Mouse (Mus musculus): Measurements from ENCODE around the gene Sepsecs. TPM values are rescaled to one million over a fixed set of nuclear protein-coding genes. Genes with fewer than 3 reads are reported as not detected.

The Sepsecs gene
- polyA plus RNA-seq, 1 experiment from 2014 or later: 6.2 TPM

DNA sequence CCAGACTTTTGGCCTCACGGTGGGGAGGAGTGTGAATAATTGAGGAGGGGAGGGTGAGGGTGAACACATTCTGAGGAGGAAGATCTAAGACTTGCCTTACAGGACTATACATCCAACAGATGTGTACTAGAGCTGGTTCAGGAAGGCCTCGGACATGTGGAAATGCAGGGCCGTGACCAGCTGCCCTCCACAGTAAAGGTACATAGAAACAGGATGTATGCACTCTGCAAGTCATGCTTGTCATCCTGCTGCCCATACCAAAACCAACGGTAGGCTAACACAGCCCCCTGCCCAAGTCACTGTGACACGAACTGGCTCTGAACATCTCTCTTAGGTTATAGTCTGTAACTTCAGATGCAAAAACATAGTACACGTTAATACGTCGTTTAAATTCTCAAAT, 30.6 kb downstream of the Sepsecs start:
- no peaks in the 10 kb centered on the region for H3K9me3 ChIP-seq (replicated peaks)
- no peaks in the 10 kb centered on the region for H3K27me3 ChIP-seq (replicated peaks)
- H3K4me2 ChIP-seq: no peak overlapping the region
- WGBS: 86% methylated on average over 8 of the region's 8 CpGs
- H3K27ac ChIP-seq (replicated peaks): no peak overlapping the region
- H3K36me3 ChIP-seq: peaks cover 20% of the 10 kb centered on the region
- no peak overlapping the region for H3K4me3 ChIP-seq (replicated peaks)
- ATAC-seq (ENCODE audit: low FRiP score): no peak
- no peak overlapping the region for H3K9ac ChIP-seq (replicated peaks)
- 0 out of 2 replicates have a peak, but pooled peaks cover 5% of the 10 kb centered on the region for H3K4me1 ChIP-seq

DNA sequence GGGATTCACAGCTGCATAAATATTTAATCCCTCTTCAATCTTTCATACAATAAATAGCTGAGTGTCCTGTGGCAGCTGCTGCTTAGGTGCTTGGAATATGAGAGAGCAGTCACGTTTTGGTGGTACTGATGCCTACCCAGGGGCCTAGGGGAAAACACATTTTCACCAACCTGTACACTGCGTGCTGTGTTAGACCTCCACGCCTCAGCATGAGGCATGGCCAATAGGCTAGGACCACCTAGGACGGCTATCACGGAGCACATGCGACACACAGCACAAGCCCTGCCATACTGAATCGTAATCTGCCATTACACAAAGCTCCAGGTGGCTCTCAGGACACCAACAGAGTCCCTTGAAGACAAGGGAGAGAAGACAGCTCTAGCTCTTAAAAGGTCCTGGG, 31.5 kb downstream of the Sepsecs start:
- 81% methylated on average over 7 of the region's 7 CpGs for WGBS

DNA sequence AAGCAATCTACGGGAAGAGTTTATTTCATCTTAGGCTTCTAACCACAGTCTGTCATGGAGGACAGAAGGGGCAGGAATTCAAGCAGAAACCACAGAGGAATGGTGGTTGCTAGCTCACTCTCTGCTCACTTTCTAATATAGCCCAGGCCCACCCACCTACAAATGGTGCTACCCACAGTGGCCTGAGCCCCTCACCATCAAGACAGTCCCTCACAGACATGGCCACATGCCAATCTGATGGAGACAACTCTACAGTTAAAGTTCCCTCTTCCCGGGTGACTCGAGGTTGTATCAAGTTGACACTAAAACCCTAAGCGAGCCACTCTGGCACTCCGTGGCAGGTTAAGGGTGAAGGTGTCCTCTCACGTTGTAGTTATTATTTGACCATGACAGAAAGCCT, 32.6 kb downstream of the Sepsecs start:
- Histone ChIP-seq H3K9ac (replicated peaks) (no peak overlapping the region), H3K27ac (replicated peaks) (no peak overlapping the region), H3K36me3 (peaks cover 1% of the 10 kb centered on the region; the same call in 1 of the 2 replicates), H3K9me3 (replicated peaks) (no peaks in the 10 kb centered on the region), H3K4me3 (replicated peaks) (no peak overlapping the region), H3K4me1 (0 out of 2 replicates have a peak, but pooled peaks cover 5% of the 10 kb centered on the region), H3K4me2 (no peak overlapping the region), H3K27me3 (replicated peaks) (no peaks in the 10 kb centered on the region)
- ATAC-seq (ENCODE audit: low FRiP score): no peak
- 91% methylated on average over 6 of the region's 6 CpGs for WGBS

More for the DNA sequence above, 31.5 kb downstream of the Sepsecs start:
- H3K27me3 ChIP-seq (replicated peaks): no peaks in the 10 kb centered on the region
- no peak overlapping the region for H3K27ac ChIP-seq (replicated peaks)
- no peaks in the 10 kb centered on the region for H3K9me3 ChIP-seq (replicated peaks)
- no peak for ATAC-seq (ENCODE audit: low FRiP score)
- no peak overlapping the region for H3K9ac ChIP-seq (replicated peaks)
- H3K4me3 ChIP-seq (replicated peaks): no peak overlapping the region
- H3K36me3 ChIP-seq: peaks cover 11% of the 10 kb centered on the region
- H3K4me1 ChIP-seq: 0 out of 2 replicates have a peak, but pooled peaks cover 5% of the 10 kb centered on the region
- H3K4me2 ChIP-seq: no peak overlapping the region

DNA sequence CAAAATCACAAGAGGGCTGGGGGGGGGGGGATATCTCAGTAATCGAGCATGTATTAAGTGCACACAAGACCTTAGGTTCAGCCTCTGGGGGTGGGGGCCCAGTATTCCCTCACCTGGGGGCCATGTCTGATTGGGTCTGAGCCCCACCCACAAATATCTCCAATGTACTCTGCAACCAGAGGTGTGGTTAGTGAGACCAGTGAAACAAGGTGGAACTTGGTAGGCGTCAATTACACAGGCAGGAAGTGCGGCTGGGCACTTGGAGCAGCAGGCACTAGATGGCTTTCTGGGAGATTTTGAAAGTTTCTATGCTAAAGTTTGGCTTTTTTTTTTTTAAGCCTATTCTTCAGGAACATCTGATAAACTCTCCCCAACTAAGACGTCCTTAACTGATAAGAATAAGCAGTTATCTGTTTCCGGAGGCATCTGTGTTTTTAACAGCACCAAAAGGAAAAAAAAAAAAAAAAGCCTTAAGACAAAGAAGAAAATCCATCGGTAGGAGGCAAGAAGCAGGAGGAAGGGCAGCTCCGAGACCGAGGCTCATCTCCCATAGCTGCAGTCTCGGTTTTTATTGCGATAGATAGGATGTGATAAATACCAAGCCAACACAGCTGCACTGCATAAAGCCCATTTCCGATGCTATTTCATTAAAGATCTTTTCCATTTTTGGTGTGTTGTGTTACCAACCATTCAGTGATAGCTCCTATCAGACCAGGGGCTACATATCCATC, 33.3 kb downstream of the Sepsecs start:
- Histone ChIP-seq H3K9me3 (replicated peaks) (no peaks in the 10 kb centered on the region), H3K9ac (replicated peaks) (no peak overlapping the region), H3K27ac (replicated peaks) (no peak overlapping the region), H3K36me3 (no peaks in the 10 kb centered on the region; the same call in 1 of the 2 replicates), H3K4me1 (0 out of 2 replicates have a peak, but pooled peaks cover 5% of the 10 kb centered on the region), H3K27me3 (replicated peaks) (no peaks in the 10 kb centered on the region), H3K4me2 (no peak overlapping the region), H3K4me3 (replicated peaks) (no peak overlapping the region)
- 66% methylated on average over 11 of the region's 11 CpGs for WGBS
- no peak for ATAC-seq (ENCODE audit: low FRiP score)

DNA sequence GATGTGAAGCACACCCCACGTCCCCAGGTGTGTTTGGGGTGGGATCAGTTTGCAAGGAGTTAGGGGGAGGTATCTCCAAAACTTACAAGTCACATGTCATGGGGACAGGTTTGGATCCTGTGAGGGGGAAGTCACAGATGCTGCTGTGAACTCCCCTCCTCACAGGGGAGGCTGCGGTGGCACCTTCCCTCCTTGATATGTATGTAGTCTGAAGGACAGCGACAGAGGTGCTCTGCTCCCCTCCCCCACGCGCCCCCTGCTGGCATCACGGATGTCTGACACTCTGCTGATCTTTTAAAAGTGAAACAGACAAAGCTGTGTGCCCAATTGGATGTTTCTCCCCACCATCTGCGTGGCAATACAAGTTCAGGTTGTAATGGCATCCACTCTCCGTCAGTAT, 35.5 kb downstream of the Sepsecs start:
- Histone ChIP-seq H3K27me3 (replicated peaks) (no peaks in the 10 kb centered on the region), H3K36me3 (no peaks in the 10 kb centered on the region), H3K9ac (replicated peaks) (no peak overlapping the region), H3K4me1 (0 out of 2 replicates have a peak, but pooled peaks cover 5% of the 10 kb centered on the region), H3K4me2 (no peak overlapping the region), H3K4me3 (replicated peaks) (no peak overlapping the region), H3K9me3 (replicated peaks) (no peaks in the 10 kb centered on the region), H3K27ac (replicated peaks) (no peak overlapping the region)
- WGBS: 20% methylated on average over 8 of the region's 8 CpGs
- peak; percentile 62 for ATAC-seq (ENCODE audit: low FRiP score)

DNA sequence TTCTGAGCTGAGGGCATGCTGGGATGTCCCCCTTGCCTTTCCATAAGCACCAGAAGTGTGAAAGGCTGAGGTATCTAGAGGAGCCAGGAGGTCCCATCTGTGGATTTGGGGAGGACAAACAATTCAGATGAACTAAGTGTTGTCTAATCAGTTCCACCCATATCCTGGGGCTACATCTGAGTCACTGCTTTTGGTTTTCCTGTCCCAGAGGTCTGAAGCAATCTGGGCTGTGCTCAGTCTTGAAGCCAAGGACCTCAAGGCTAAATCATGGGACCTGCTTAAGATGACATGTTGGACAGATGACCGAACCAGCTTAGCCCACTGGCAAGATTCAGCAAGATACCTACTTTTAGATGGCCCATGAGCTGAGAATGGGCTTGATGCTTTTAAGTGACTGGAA, 39.0 kb downstream of the Sepsecs start:
- Histone ChIP-seq H3K4me3 (replicated peaks) (no peak overlapping the region), H3K4me1 (peaks cover 15% of the 10 kb centered on the region), H3K27ac (replicated peaks) (no peak overlapping the region), H3K9ac (replicated peaks) (no peak overlapping the region), H3K27me3 (replicated peaks) (no peaks in the 10 kb centered on the region), H3K9me3 (replicated peaks) (no peaks in the 10 kb centered on the region), H3K36me3 (no peaks in the 10 kb centered on the region), H3K4me2 (no peak overlapping the region)
- ATAC-seq (ENCODE audit: low FRiP score): no peak
- 94% methylated on average over 1 of the region's 1 CpGs for WGBS

DNA sequence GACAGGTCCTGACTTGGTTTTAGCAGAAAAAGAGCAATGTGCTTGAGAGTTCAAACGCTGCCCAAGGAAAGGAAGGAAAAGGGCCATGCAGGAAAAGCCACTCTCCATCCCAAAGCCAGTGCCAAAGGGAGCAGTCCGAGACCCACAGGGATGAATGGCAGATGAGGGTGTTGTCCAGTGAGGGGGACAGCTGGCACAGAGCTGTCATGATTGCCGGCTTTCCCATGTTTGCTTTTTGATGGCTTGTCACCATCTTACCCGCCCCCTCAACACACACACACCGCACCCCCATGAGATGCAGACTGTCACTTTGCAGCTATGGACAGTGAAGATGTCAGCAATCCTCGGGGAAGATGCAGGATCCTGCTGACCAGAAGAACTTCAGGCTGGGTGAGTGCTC, 40.3 kb downstream of the Sepsecs start:
- no peaks in the 10 kb centered on the region for H3K36me3 ChIP-seq
- no peak for ATAC-seq (ENCODE audit: low FRiP score)
- no peak overlapping the region for H3K4me2 ChIP-seq
- H3K9me3 ChIP-seq (replicated peaks): no peaks in the 10 kb centered on the region
- no peaks in the 10 kb centered on the region for H3K27me3 ChIP-seq (replicated peaks)
- no peak overlapping the region for H3K4me3 ChIP-seq (replicated peaks)
- no peak overlapping the region for H3K27ac ChIP-seq (replicated peaks)
- WGBS: 86% methylated on average over 6 of the region's 6 CpGs
- H3K9ac ChIP-seq (replicated peaks): no peak overlapping the region
- peaks cover 9% of the 10 kb centered on the region for H3K4me1 ChIP-seq

DNA sequence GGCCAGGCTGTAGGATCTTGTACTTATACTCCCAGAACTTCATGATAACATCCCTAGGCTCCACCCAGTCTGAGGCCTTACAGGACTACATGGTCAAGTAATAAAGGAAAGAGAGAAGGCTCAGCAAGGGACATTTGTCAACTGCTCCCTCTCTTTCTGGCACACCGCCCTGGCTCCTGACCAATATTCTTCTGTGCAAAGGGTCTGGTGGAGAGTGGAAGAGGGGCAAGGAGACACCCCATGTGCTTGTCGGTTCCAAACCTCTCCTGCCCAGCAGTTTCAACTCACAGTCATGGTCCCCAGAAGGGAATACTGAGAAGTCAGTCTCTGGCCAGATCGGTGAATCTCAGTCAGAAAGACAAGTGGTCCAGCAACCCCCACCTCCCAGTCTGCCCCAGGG, 40.7 kb downstream of the Sepsecs start:
- Histone ChIP-seq H3K9me3 (replicated peaks) (no peaks in the 10 kb centered on the region), H3K4me1 (peaks cover 9% of the 10 kb centered on the region), H3K27me3 (replicated peaks) (no peaks in the 10 kb centered on the region), H3K9ac (replicated peaks) (no peak overlapping the region), H3K4me3 (replicated peaks) (no peak overlapping the region), H3K36me3 (no peaks in the 10 kb centered on the region), H3K4me2 (no peak overlapping the region), H3K27ac (replicated peaks) (no peak overlapping the region)
- 67% methylated on average over 3 of the region's 3 CpGs for WGBS
- no peak for ATAC-seq (ENCODE audit: low FRiP score)

DNA sequence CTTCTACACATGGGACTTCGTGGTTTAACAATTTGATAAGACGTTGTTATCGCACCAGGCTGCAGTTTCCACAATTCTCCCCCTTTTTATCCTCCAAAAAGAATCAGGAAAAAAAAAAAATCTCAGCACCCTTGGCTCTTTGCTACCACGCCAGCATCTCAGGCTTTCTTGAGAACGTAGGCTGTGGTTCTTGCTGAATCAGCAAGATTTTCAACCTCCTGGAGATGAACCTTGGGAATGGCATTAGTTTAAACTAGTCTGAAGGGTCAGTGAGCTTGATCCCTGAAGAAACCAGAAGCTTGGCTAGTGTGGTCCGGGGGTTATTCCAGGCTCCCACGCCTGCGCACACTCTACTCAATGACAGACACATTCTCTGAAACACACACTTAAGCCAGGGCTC, 41.8 kb downstream of the Sepsecs start:
- H3K4me3 ChIP-seq (replicated peaks): no peak overlapping the region
- no peaks in the 10 kb centered on the region for H3K9me3 ChIP-seq (replicated peaks)
- H3K27me3 ChIP-seq (replicated peaks): no peaks in the 10 kb centered on the region
- no peak overlapping the region for H3K4me2 ChIP-seq
- peaks cover 9% of the 10 kb centered on the region for H3K4me1 ChIP-seq
- no peak overlapping the region for H3K27ac ChIP-seq (replicated peaks)
- ATAC-seq (ENCODE audit: low FRiP score): no peak
- H3K9ac ChIP-seq (replicated peaks): no peak overlapping the region
- H3K36me3 ChIP-seq: no peaks in the 10 kb centered on the region
- 93% methylated on average over 8 of the region's 8 CpGs for WGBS

DNA sequence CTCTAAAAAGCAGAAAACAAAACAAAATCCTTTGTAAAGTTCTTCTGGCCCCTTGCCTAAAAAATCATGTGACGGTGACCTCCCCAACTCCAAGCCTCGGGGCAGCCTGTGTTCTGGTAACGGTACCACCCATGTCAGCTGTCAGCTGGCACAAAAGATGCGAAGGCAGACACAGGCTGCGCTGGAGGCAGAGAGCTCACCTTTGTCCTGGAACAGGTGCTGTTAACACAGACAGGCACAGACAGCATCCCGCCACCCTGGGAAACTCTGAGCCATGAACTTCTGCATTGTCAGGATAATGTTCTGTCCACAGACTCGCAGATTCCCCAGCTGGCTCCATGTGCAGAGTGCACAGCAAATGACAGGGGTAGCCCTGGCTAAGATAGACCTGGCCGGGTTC, 43.4 kb downstream of the Sepsecs start:
- 34% methylated on average over 8 of the region's 8 CpGs for WGBS
- H3K36me3 ChIP-seq: no peaks in the 10 kb centered on the region

DNA sequence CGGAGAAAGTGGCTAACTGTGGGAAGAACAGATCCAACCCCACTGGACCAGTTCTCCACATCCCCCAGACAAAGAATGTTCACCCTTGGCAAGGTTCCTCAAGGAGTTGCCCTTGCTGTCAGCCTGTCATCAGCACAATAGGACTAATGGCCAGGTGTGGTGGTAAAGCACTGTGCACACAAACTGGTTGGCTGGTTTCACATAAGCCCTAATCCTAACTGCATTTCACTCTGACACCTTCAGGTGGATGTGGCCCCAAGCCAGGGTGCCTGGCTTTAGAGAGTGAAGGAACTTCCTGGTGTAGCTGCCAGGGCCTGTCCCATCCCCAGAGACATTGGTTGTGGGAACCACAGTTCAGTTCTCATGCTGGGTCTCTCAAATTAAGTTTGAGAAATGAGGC, 44.6 kb downstream of the Sepsecs start:
- ATAC-seq (ENCODE audit: low FRiP score): no peak; the same call in 1 of the 2 replicates
- Histone ChIP-seq H3K4me2 (no peak overlapping the region), H3K9me3 (replicated peaks) (no peaks in the 10 kb centered on the region), H3K36me3 (no peaks in the 10 kb centered on the region), H3K4me3 (replicated peaks) (no peak overlapping the region), H3K27me3 (replicated peaks) (no peaks in the 10 kb centered on the region), H3K4me1 (peaks cover 9% of the 10 kb centered on the region), H3K27ac (replicated peaks) (no peak overlapping the region), H3K9ac (replicated peaks) (no peak overlapping the region)
- WGBS: 100% methylated on average over 1 of the region's 1 CpGs

More for the DNA sequence above, 43.4 kb downstream of the Sepsecs start:
- Histone ChIP-seq H3K4me2 (0 out of 2 replicates have a peak overlapping the region, but pooled peaks have one; percentile 9), H3K9ac (replicated peaks) (no peak overlapping the region), H3K27me3 (replicated peaks) (no peaks in the 10 kb centered on the region), H3K4me3 (replicated peaks) (no peak overlapping the region), H3K9me3 (replicated peaks) (no peaks in the 10 kb centered on the region), H3K27ac (replicated peaks) (no peak overlapping the region), H3K4me1 (peaks cover 9% of the 10 kb centered on the region)
- peak; percentile 17; the same call in 1 of the 2 replicates for ATAC-seq (ENCODE audit: low FRiP score)

DNA sequence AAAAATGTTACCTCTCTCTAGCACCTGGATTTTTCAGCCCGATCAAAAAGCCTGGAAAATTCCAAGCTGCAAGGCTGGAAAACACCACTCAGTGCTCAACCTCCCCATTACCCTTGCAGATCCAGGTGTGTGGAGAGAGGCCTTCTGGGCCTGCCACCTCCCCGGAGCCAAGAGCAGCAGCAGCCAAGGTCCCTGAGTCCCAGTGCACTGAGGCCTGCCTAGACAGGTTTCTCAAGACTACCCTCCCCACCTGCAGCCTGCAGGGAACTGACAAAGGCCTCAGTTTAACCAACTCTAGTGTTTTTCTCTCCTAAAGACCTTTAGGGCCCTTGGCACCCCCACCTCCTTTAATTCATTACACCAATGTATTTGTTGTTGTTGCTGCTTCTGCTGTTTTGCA, 46.4 kb downstream of the Sepsecs start:
- Histone ChIP-seq H3K4me2 (no peak overlapping the region), H3K27ac (replicated peaks) (no peak overlapping the region), H3K4me3 (replicated peaks) (no peak overlapping the region), H3K9ac (replicated peaks) (no peak overlapping the region), H3K4me1 (peaks cover 21% of the 10 kb centered on the region), H3K36me3 (no peaks in the 10 kb centered on the region), H3K27me3 (replicated peaks) (no peaks in the 10 kb centered on the region), H3K9me3 (replicated peaks) (no peaks in the 10 kb centered on the region)
- no peak for ATAC-seq (ENCODE audit: low FRiP score)
- WGBS: 88% methylated on average over 2 of the region's 2 CpGs

All from neural tube, embryonic 15.5 days (tissue).